Mouse (Mus musculus) kidney, adult 2 months (tissue): ENCODE measurements around the gene Farsa. TPM values are rescaled to one million over a fixed set of nuclear protein-coding genes. Genes with fewer than 3 reads are reported as not detected.

Experiments
- DNase-seq: peaks from one replicate; pipeline ENCODE4 v3.0.0; 2021
- H3K27ac ChIP-seq: fragments of 200-500 bp; 2 replicates; pipeline ENCODE4 v1.5.1; 2012; ENCODE audit warnings: low read depth, low read length, control low read depth, inconsistent platforms; ENCODE audit not compliant: insufficient read depth
- H3K27me3 ChIP-seq: fragments of 200-500 bp; replicated peaks from 2 replicates; pipeline ENCODE4 v1.6.1; 2012; ENCODE audit warnings: mild to moderate bottlenecking, moderate library complexity, low read length, inconsistent platforms; ENCODE audit not compliant: control insufficient read depth, insufficient read depth
- H3K36me3 ChIP-seq: fragments of 200-500 bp; 2 replicates; pipeline ENCODE4 v1.6.1; 2012; ENCODE audit warnings: mild to moderate bottlenecking, moderate library complexity, low read length, inconsistent platforms; ENCODE audit not compliant: control insufficient read depth, insufficient read depth
- H3K4me1 ChIP-seq: fragments of 200-500 bp; 2 replicates; pipeline ENCODE4 v1.6.1; 2011; ENCODE audit warnings: low read length; ENCODE audit not compliant: control insufficient read depth, insufficient read depth
- H3K4me3 ChIP-seq: fragments of 200-500 bp; 2 replicates; pipeline ENCODE4 v1.5.1; 2011; ENCODE audit warnings: mild to moderate bottlenecking, low read depth, low read length, control low read depth; ENCODE audit not compliant: insufficient read depth
- CTCF ChIP-seq: fragments of 200-500 bp; conservative IDR thresholded peaks from 2 replicates; pipeline ENCODE4 v1.5.1; 2011; ENCODE audit warnings: low read depth, mild to moderate bottlenecking, control low read depth, low read length, moderate library complexity, mixed read lengths; ENCODE audit not compliant: insufficient read depth, insufficient read length
- POLR2A ChIP-seq: fragments of 200-500 bp; IDR thresholded peaks from one replicate; pipeline ENCODE4 v1.6.1; 2011; ENCODE audit warnings: low read depth, low read length, control low read depth
- WGBS: fragments of 180-500 bp; shearing (Covaris S2); methylation state at CpG from one replicate; pipeline ENCODE4 v1.1.7; 2018; 5-methylcytosine and 5-hydroxymethylcytosine counted together
- polyA plus RNA-seq: library from polyadenylated mRNA; depleted of rRNA; stranded (reverse); fragments of >200 nt; gene quantifications from 2 replicates; pipeline ENCODE4 v1.2.3, GENCODE M21; 2012

Farsa gene
- polyA plus RNA-seq, 1 experiment: 37.6 TPM

GRCm38 (mm10) chr8:84884728-84885127, 27.9 kb downstream of the Farsa start:
- 84% methylated on average over 4 of the region's 4 CpGs for WGBS
- TF ChIP-seq POLR2A (no peak), CTCF (no peak)
- Histone ChIP-seq H3K4me3 (no peak overlapping the region), H3K4me1 (peaks cover 2% of the 10 kb centered on the region; the same call in 1 of the 2 replicates), H3K27ac (no peak overlapping the region), H3K36me3 (peaks cover 10% of the 10 kb centered on the region), H3K27me3 (no peaks in the 10 kb centered on the region)
- DNase-seq: no peak

DNA sequence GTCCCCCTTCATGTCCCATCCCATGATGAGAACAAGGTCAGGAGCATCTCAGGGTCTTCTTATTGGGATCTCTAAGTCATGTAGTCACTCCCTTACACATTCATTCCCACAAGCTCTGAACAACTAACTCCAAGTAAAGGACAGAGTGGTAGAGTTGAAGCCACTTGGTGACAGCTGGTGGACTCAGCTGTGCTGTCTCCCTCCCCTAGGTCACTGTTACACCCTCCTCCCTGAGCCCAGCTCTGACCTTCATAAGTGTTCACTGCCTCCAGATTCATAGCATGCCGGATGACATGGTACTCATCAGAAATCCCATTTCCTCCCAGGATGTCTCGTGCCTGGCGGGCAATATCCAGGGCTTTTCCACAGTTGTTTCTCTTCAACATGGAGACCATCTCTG, 31.5 kb downstream of the Farsa start:
- TF ChIP-seq POLR2A (no peak), CTCF (no peak)
- H3K27ac ChIP-seq: no peak overlapping the region
- H3K27me3 ChIP-seq: no peaks in the 10 kb centered on the region
- WGBS: 88% methylated on average over 3 of the region's 3 CpGs
- H3K4me3 ChIP-seq: no peak overlapping the region
- DNase-seq: no peak
- no peaks in the 10 kb centered on the region; the same call in 1 of the 2 replicates for H3K4me1 ChIP-seq
- peaks cover 13% of the 10 kb centered on the region for H3K36me3 ChIP-seq

- Histone ChIP-seq H3K36me3 (peaks cover 13% of the 10 kb centered on the region), H3K4me1 (no peaks in the 10 kb centered on the region; the same call in 1 of the 2 replicates), H3K4me3 (no peak overlapping the region), H3K27me3 (no peaks in the 10 kb centered on the region), H3K27ac (no peak overlapping the region)
- DNase-seq: no peak
- TF ChIP-seq POLR2A (no peak), CTCF (no peak)
- WGBS: 96% methylated on average over 1 of the region's 1 CpGs
Observed at GRCm38 (mm10) chr8:84889141-84889540, 32.4 kb downstream of the Farsa start.

DNA sequence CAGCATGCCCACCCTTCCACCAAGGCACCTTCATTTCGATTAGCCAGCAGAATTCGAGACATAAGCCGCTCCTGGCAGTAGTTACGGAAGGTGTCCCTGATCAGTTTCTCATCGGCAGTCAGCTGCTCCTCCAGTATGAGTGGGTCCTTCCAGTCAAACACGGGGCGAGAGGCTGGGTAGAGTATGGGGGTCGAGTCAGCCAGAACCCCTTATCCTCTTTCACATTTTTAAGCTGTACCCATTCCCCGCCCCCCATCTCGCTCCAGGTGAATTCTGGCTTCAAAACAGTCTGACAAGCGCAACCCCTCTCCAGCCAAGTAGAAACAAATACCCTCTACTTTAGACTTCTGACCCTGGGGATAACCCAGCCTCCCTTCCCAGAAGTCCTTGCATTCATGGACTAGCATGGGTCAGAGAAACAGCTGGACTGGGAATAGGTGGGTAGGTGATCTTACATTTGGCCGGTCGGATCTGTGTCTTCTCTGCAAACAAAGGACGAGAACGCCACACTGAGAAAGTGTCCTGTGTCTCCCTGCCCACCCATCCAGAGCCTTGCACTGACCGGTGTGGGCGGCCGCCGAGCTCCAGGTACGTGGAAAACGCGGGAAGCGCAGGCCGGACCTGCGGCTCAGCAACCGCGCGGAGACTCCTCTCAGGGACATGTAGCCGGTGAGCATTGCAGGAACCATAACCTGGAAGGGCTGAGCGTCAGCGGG, 36.4 kb downstream of the Farsa start:
- peak; percentile 85 for DNase-seq
- Histone ChIP-seq H3K36me3 (peaks cover 4% of the 10 kb centered on the region; the same call in 1 of the 2 replicates), H3K4me1 (no peaks in the 10 kb centered on the region; the same call in 1 of the 2 replicates), H3K4me3 (peak overlapping the region; percentile 94), H3K27me3 (no peaks in the 10 kb centered on the region), H3K27ac (peak overlapping the region; percentile 83)
- no peak for TF ChIP-seq POLR2A
- TF ChIP-seq CTCF: no peak
- WGBS: 7% methylated on average over 31 of the region's 31 CpGs

DNA sequence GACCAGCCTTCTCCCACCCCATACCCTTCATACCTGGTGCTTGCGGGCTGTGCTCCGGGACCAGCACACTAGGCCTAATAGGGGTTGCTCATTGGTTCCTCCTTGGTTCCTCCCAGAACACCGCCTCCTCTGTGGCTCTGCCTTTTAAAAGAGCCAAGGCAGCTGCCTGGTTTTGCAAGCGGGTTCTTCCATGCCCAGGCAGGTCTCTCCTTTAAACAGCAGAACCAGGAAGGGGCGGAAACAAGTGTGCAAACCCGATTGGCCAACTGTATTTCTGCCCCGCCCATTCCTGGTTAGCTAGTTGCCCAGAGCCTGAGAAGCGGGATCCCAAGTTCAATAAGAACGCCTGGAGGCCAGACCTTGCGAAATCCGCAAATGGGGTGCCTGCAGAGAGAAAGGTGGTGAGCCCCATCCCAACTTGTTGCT, 36.9 kb downstream of the Farsa start, which contains the start of gene Gcdh:
Gene Gcdh (minus strand): TSS at position 213 of the 426 bp plus-strand sequence.
- H3K36me3 ChIP-seq: peaks cover 4% of the 10 kb centered on the region; the same call in 1 of the 2 replicates
- under 1% methylated on average over 11 of the region's 11 CpGs for WGBS
- no peaks in the 10 kb centered on the region for H3K27me3 ChIP-seq
- DNase-seq: peak; percentile 99
- H3K4me3 ChIP-seq: peak within 1 kb of the TSS; percentile 94
- TF ChIP-seq CTCF: no peak
- peak; percentile 79 for TF ChIP-seq POLR2A
- H3K4me1 ChIP-seq: no peaks in the 10 kb centered on the region; the same call in 1 of the 2 replicates
- H3K27ac ChIP-seq: peak within 1 kb of the TSS; percentile 83

- no peak for DNase-seq
- no peaks in the 10 kb centered on the region; the same call in 1 of the 2 replicates for H3K4me1 ChIP-seq
- H3K27ac ChIP-seq: no peak overlapping the region
- no peak overlapping the region for H3K4me3 ChIP-seq
- TF ChIP-seq POLR2A: no peak
- no peak for TF ChIP-seq CTCF
- H3K27me3 ChIP-seq: no peaks in the 10 kb centered on the region
- WGBS: 79% methylated on average over 5 of the region's 5 CpGs
- H3K36me3 ChIP-seq: no peaks in the 10 kb centered on the region; the same call in 1 of the 2 replicates
Observed at GRCm38 (mm10) chr8:84895963-84896362, 39.2 kb downstream of the Farsa start.

GRCm38 (mm10) chr8:84901071-84901470, 44.3 kb downstream of the Farsa start:
- H3K36me3 ChIP-seq: no peaks in the 10 kb centered on the region
- H3K4me3 ChIP-seq: no peak overlapping the region
- H3K4me1 ChIP-seq: no peaks in the 10 kb centered on the region; the same call in 1 of the 2 replicates
- H3K27ac ChIP-seq: no peak overlapping the region
- no peak for DNase-seq
- TF ChIP-seq CTCF: no peak
- H3K27me3 ChIP-seq: no peaks in the 10 kb centered on the region
- 89% methylated on average over 4 of the region's 4 CpGs for WGBS
